Mouse (Mus musculus) layer of hippocampus, adult 2 months (tissue): ENCODE results near the gene Akap6. TPM values are rescaled to one million over a fixed set of nuclear protein-coding genes. Genes with fewer than 3 reads are reported as not detected.
A peak's percentile ranks its signal among the peaks of the same experiment; 100 is the strongest.

Experiments
- DNase-seq, 2 experiments: peaks; one replicate each; pipeline ENCODE4 v3.0.0; 2022; ENCODE audit warnings: low spot score in 2 of 2
- H3K27ac ChIP-seq: fragments of 200-600 bp; 2 replicates; pipeline ENCODE4 v1.8.1; 2022
- H3K4me3 ChIP-seq: fragments of 200-600 bp; 2 replicates; pipeline ENCODE4 v1.8.1; 2022; ENCODE audit warnings: mild to moderate bottlenecking
- CTCF ChIP-seq: fragments of 200-600 bp; conservative IDR thresholded peaks from 2 replicates; pipeline ENCODE4 v1.8.1; 2022; ENCODE audit warnings: antibody characterized with exemption, mild to moderate bottlenecking, moderate library complexity
- long read RNA-seq, 2 experiments: library from polyadenylated mRNA; stranded (forward); transcript quantifications; one replicate each; pipeline ENCODE4 v2.0.0; 2021; ENCODE audit warnings: borderline mapping rate in 2 of 2
- total RNA-seq, 2 experiments: library from RNA; stranded (reverse); gene quantifications; 2 replicates each; pipeline ENCODE4 v1.2.3; 2021

Akap6 gene
- total RNA-seq, result 100 to 1,000 TPM; 130 to 135 TPM
- long read RNA-seq, experiment 1, full-length matches to known transcripts, result 12 of 34 reads
- long read RNA-seq, experiment 1, partial matches to known transcripts, result 10 of 34 reads
- long read RNA-seq, experiment 1, other reads (novel, unspliced or antisense), result 12 of 34 reads
- long read RNA-seq, experiment 2, full-length matches to known transcripts, result 15 of 43 reads
- long read RNA-seq, experiment 2, partial matches to known transcripts, result 16 of 43 reads
- long read RNA-seq, experiment 2, other reads (novel, unspliced or antisense), result 12 of 43 reads

- no peak for TF ChIP-seq CTCF
- H3K27ac ChIP-seq, result peak within 1 kb of the TSS; percentile 96
- peak within 1 kb of the TSS; percentile 77 for H3K4me3 ChIP-seq
- DNase-seq, result peak; percentile 75 to 87
Measured at GRCm38 (mm10) chr12:52699146-52699545, at the start of gene Akap6. Akap6 (plus strand) TSS chr12:52699383.

GRCm38 (mm10) chr12:52662907-52663790 is 36.0 kb upstream of the Akap6 start:
- no peak for DNase-seq
- no peak for TF ChIP-seq CTCF
- no peak overlapping the region for H3K27ac ChIP-seq
- no peak overlapping the region for H3K4me3 ChIP-seq

DNA sequence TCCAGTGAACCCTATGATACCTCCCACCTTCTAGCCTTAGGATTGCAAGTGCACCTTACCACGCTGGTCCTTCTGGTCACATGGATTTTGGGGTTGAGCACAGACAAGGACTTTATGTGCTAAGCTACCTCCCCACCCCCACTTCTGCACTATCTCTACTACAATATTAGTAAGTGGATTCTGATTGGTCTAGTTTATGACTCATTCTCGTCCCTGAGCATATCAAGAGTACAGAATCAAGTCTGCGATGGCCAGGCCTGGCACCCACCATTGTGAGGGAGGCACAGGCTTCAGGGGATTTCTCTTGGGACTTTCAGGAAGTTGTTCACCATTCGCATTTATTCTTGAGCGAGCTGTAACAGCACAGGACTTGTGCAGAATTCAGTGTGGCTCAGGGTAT is 34.2 kb upstream of the Akap6 start:
- DNase-seq, result no peak
- TF ChIP-seq CTCF, result no peak

GRCm38 (mm10) chr12:52671436-52671835 is 27.7 kb upstream of the Akap6 start:
- DNase-seq, result peak in 1 of 2 experiments; percentile 7
- no peak overlapping the region for H3K4me3 ChIP-seq
- TF ChIP-seq CTCF, result no peak
- no peak overlapping the region for H3K27ac ChIP-seq

More for the DNA sequence above, 34.2 kb upstream of the Akap6 start:
- Histone ChIP-seq H3K4me3 (no peak overlapping the region), H3K27ac (no peak overlapping the region)

DNA sequence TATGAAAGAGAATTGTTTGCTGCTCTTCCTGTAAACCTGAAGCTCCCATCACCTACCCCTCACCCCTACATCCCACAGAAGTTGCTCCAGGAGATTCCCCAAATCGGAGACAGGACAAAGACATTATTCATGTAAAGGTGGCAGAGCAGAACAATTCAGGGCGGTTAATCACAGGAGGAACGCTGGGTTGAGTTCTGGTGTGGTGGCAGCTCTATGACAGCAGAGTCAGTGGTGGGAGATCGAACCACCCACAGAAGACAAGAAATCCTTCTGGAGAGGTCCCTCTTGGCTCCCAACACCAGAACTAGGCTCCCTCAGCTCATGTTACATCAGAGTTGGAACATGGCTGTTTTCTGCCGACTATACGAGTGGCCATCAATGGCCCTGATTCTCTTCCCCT is 27.2 kb upstream of the Akap6 start:
- H3K27ac ChIP-seq, result no peak overlapping the region
- DNase-seq, result no peak
- no peak for TF ChIP-seq CTCF
- H3K4me3 ChIP-seq, result no peak overlapping the region

DNA sequence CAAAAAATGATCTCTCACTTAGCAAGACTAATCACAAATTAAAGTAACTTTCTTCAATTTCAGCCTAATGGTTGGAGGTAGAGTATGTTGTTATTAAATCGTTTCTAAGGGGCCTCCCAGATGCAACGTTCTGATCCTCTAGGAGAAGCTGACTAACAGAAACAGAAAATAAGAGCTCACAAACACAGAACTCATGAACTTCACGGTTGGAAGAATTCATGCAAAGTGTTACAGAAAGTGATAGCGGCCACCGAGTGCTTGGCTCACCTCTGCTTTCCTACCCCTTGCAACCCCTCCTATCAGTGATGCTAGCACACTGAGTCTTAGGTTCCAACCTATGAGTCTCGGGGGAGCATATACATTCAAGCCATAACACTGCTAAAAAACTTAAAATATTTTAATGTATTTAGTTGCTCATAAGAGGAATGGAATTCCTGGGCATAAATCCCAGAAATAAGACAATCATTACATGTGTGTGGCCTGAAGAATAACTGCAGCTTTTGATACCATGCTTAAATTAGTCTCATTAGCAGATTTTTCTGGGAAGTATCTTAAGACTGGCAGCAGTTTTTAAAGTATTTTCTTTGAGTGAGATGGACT is 25.7 kb upstream of the Akap6 start:
- DNase-seq, result no peak
- Histone ChIP-seq H3K27ac (no peak overlapping the region), H3K4me3 (no peak overlapping the region)
- TF ChIP-seq CTCF, result no peak

DNA sequence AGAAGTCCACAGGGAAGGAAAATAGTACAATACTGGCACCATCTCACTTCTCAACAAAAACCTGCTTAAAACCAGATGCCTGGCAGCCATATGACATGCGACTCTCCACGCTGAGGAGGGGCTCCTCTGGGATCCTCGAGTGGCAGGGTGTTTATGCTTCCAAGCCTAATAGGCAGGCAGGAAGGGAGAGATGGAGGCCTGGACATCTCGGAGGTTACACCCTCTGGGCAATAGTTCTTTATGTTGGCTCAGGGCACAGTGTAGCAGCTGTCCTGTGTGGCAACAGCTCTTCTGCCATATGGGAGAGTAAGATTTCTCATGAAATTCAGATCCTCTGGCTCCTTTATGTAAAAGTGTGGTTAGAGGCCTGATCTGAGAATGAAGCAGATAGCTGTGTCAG is 24.2 kb upstream of the Akap6 start:
- TF ChIP-seq CTCF, result no peak
- Histone ChIP-seq H3K4me3 (no peak overlapping the region), H3K27ac (no peak overlapping the region)
- no peak for DNase-seq

GRCm38 (mm10) chr12:52687355-52687754 is 11.8 kb upstream of the Akap6 start:
- no peak for DNase-seq
- Histone ChIP-seq H3K27ac (no peak overlapping the region), H3K4me3 (no peak overlapping the region)
- no peak for TF ChIP-seq CTCF

- H3K27ac ChIP-seq, result no peak overlapping the region
- no peak for TF ChIP-seq CTCF
- no peak overlapping the region for H3K4me3 ChIP-seq
- no peak for DNase-seq
Measured at GRCm38 (mm10) chr12:52688712-52689111, 10.5 kb upstream of the Akap6 start.

DNA sequence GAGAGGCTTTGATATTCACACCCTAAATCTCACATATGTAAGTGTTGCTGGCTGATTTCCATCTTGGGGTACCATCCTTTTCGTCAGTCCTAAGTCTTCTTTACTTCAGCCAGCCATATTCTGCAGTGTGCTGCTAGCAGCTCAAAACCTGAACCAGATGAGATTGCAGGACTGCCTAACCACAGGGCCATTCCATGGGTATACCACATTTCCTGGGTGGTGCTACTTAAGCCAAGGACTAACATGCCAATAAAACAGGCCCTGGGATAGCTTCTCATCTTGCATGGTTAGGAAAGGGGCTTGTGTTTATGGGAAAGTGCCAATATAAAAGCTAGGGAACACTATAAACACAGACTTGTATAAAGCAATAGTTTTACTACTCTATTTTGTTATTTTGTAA is 7.6 kb upstream of the Akap6 start:
- TF ChIP-seq CTCF, result no peak
- no peak for DNase-seq
- Histone ChIP-seq H3K27ac (no peak overlapping the region), H3K4me3 (no peak overlapping the region)

GRCm38 (mm10) chr12:52692290-52692974 is 6.8 kb upstream of the Akap6 start:
- no peak for DNase-seq
- Histone ChIP-seq H3K4me3 (no peak overlapping the region), H3K27ac (no peak overlapping the region)
- no peak for TF ChIP-seq CTCF

DNA sequence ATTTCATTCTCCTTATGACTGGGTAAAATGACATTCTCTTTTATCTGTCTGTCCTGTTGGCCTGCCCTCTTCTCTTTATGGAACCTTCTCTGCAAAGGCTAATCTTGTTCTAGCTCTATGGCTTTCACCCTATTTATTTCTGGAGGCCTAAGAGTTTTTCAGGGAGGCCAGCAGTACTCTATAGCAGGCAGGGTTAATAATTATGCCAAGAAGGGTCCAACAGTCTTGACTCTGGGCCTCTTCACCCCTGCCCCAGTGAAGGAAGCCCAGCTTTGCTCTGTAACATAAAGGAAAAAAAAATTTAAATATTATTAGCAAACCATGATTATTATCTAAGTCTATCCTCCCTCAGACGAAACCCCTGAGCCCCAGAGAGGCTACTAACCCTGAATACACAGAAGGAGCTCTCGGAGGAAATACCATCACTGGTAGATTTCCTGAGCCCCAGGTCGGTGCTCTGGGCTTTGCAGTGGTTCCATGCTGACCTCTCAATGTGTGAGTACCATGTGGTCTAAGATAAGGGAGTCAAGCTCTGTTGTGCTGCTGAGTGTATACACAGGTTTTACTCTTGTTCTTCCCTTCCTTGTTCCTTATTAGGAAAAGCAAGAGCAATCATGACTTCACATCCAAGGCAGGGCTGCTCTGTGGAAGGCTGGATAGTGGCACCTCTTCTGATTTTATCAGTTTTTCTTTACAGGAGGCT is 1.6 kb upstream of the Akap6 start:
- no peak for TF ChIP-seq CTCF
- H3K27ac ChIP-seq, result no peak overlapping the region
- DNase-seq, result no peak
- H3K4me3 ChIP-seq, result no peak overlapping the region
